Mouse (Mus musculus) stomach, embryonic 14.5 days (tissue): Measurements from ENCODE around the gene Olfr1048. TPM values are rescaled to one million over a fixed set of nuclear protein-coding genes. Genes with fewer than 3 reads are reported as not detected.
"Not testable (repeated sequence)": the region's sequence is repeated elsewhere in the genome, so short reads cannot be mapped to it uniquely, and the experiment has no call there.

Experiments used
- ATAC-seq: fragments of 200-750 bp; cut with Nextera tagmentation; 2 replicates; pipeline ENCODE4 v1.8.0; 2017; ENCODE audit warnings: low read depth, moderate TSS enrichment; ENCODE audit not compliant: insufficient number of reproducible peaks, insufficient read depth, low FRiP score
- H3K27ac ChIP-seq: fragments of 300-500 bp; sonication (generic); 2 replicates; pipeline ENCODE4 v1.5.1; 2014; ENCODE audit warnings: mild to moderate bottlenecking, low read length, moderate library complexity, mixed read lengths
- H3K27me3 ChIP-seq: fragments of 300-500 bp; sonication (generic); 2 replicates; pipeline ENCODE4 v1.6.1; 2014; ENCODE audit warnings: low read length, control low read depth, mixed read lengths; ENCODE audit not compliant: control insufficient read depth, insufficient read depth
- H3K36me3 ChIP-seq: fragments of 300-500 bp; sonication (generic); 2 replicates; pipeline ENCODE4 v1.6.1; 2014; ENCODE audit warnings: mild to moderate bottlenecking, control low read depth, low read length, moderate library complexity, mixed read lengths; ENCODE audit not compliant: control insufficient read depth, insufficient read depth
- H3K4me1 ChIP-seq: fragments of 300-500 bp; sonication (generic); 2 replicates; pipeline ENCODE4 v1.6.1; 2014; ENCODE audit warnings: low read length, control low read depth, mixed read lengths; ENCODE audit not compliant: control insufficient read depth, insufficient read depth
- H3K4me2 ChIP-seq: fragments of 300-500 bp; sonication (generic); replicated peaks from 2 replicates; pipeline ENCODE4 v1.6.1; 2014; ENCODE audit warnings: low read depth, low read length, control low read depth
- H3K4me3 ChIP-seq: fragments of 300-500 bp; sonication (generic); 2 replicates; pipeline ENCODE4 v1.5.1; 2014; ENCODE audit warnings: low read depth, low read length, control low read depth
- H3K9ac ChIP-seq: fragments of 300-500 bp; sonication (generic); replicated peaks from 2 replicates; pipeline ENCODE4 v1.6.1; 2014; ENCODE audit warnings: low read depth, mild to moderate bottlenecking, control low read depth, low read length, moderate library complexity, mixed read lengths
- H3K9me3 ChIP-seq: fragments of 300-500 bp; sonication (generic); 2 replicates; pipeline ENCODE4 v1.6.1; 2016; ENCODE audit warnings: low read depth, low read length, control low read depth; ENCODE audit not compliant: control insufficient read depth
- WGBS: fragments of 180-500 bp; shearing (Covaris S2); extraction: QIAGEN DNeasy Blood & Tissue Kit; methylation state at CpG from one replicate; pipeline ENCODE4 v1.1.7; 2014; 5-methylcytosine and 5-hydroxymethylcytosine counted together
- polyA plus RNA-seq: library from polyadenylated mRNA; unstranded; fragments of >200 nt; fragmentation: Nextera tagmentation; extraction: Ambion mirVana; gene quantifications from 2 replicates; pipeline ENCODE4 v1.2.1, GENCODE M21; 2014

Gene Olfr1048
- polyA plus RNA-seq, result not detected in 2 replicates

DNA sequence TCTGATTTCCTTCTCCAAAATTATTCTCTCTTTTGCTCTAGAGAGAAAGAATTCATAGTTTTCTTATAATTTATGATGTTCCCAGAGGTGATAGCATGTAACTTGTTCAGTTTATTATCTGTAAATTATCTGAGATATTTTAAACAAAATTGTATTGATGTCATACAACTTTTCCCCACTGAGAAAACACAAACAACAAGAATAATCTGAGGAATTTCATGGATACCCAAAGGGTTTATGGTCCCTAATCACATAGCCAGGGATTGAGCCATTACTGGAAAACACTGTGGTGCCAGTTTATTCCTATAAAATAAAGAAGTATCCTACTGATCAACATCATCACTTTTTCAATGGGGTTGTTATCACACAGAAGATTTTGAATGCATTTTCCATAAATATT, at the start of gene Olfr1048:
Gene Olfr1048, minus strand, starts transcription at position 101 of the 400 bp plus-strand sequence.
- no peak within 1 kb of the TSS for H3K4me2 ChIP-seq
- no peak for ATAC-seq
- H3K27ac ChIP-seq, result no peak within 1 kb of the TSS
- H3K9me3 ChIP-seq, result no peaks in the 10 kb centered on the region
- no peaks in the 10 kb centered on the region for H3K27me3 ChIP-seq
- no peaks in the 10 kb centered on the region for H3K36me3 ChIP-seq
- no peak within 1 kb of the TSS for H3K4me3 ChIP-seq
- no peak within 1 kb of the TSS for H3K9ac ChIP-seq
- no peaks in the 10 kb centered on the region for H3K4me1 ChIP-seq

DNA sequence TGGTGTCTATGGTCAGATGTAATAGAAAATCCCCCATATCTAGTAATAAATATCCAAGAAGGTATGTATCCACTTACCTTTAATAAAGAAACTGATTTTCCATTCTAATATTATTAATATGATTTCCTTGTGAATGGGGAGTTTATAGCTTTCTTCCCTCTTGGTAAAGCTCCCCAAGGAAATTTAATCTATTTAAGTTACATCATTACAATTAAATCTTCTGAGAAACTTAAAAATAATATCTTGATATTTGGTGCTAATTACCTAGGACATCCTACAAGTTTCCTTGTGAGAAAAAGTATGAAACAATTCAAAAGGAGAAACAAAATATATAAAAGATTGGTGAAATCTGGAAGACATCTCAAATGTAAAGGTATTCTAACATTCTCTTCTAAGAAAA, 38.9 kb upstream of the Olfr1048 start, which contains the start of gene Olfr1051:
Gene Olfr1051, minus strand, starts transcription at position 101 of the 400 bp plus-strand sequence.
- not testable (repeated sequence) for H3K27me3 ChIP-seq, H3K36me3 ChIP-seq, H3K9me3 ChIP-seq, H3K27ac ChIP-seq, H3K4me2 ChIP-seq, ATAC-seq, H3K4me1 ChIP-seq, H3K4me3 ChIP-seq, H3K9ac ChIP-seq

DNA sequence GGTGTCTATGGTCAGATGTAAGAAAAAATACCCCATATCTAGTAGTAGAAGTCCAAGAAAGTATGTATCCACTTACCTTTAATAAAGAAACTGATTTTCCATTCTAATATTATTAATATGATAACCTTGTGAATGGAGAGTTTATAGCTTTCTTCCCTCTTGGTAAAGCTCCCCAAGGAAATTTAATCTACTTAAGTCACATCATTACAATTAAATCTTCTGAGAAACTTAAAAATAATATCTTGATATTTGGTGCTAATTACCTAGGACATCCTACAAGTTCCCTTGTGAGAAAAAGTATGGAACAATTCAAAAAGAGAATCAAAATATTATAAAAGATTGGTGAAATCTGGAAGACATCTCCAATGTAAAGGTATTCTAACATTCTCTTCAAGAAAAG, 18.1 kb upstream of the Olfr1048 start, which contains the start of gene Olfr1049:
Gene Olfr1049, minus strand, starts transcription at position 101 of the 400 bp plus-strand sequence.
- H3K9me3 ChIP-seq, H3K9ac ChIP-seq, H3K4me1 ChIP-seq, H3K36me3 ChIP-seq, ATAC-seq, H3K27ac ChIP-seq, H3K4me3 ChIP-seq, H3K27me3 ChIP-seq, H3K4me2 ChIP-seq: not testable (repeated sequence)

DNA sequence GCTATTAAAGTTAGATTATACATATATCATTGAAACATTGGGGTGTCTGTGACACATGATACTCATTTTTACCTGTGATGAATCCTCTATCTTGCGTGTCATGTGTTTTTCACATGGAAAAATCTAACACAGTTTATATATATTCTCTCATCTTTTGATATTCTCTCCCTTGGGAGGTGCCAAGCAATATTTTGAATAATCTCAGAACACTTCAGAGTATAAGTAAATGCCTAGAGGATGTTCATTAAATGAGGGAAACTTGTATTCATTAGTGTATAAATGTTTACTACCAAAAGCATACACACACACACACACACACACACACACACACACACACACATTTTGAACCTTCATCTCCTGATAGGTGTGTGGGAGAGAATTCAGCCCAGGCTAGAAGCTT, 8.8 kb downstream of the Olfr1048 start, which contains the start of gene Olfr1047:
Gene Olfr1047, minus strand, starts transcription at position 101 of the 400 bp plus-strand sequence.
- H3K9me3 ChIP-seq, result no peaks in the 10 kb centered on the region
- ATAC-seq, result no peak
- no peak within 1 kb of the TSS for H3K27ac ChIP-seq
- no peaks in the 10 kb centered on the region for H3K4me1 ChIP-seq
- no peak within 1 kb of the TSS for H3K9ac ChIP-seq
- no peak within 1 kb of the TSS for H3K4me2 ChIP-seq
- H3K27me3 ChIP-seq, result no peaks in the 10 kb centered on the region
- no peak within 1 kb of the TSS for H3K4me3 ChIP-seq
- H3K36me3 ChIP-seq, result no peaks in the 10 kb centered on the region
- WGBS, result 85% methylated on average over 1 of the region's 1 CpGs

DNA sequence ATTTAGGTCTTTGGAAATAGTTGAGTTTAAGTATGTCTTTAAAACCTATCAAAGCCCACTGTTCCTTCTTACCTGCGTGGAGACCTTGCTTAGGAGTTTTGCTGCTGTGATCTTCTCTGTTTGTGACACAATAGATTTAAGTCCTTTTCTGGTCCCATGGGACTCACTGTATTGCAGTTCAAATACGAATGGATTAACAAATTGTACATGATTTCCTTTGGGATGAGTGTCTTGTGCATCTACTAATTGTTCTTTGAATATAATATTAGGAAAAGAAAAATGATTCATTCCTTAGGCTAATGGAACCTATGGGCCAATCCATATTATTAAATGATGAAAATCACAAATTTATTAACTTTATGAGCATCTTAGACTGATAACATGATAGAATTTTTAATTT, 20.9 kb downstream of the Olfr1048 start, which contains the start of gene Olfr1046:
Gene Olfr1046, minus strand, starts transcription at position 101 of the 400 bp plus-strand sequence.
- Histone ChIP-seq H3K4me1 (no peaks in the 10 kb centered on the region), H3K27me3 (no peaks in the 10 kb centered on the region), H3K4me2 (no peak within 1 kb of the TSS), H3K9me3 (no peaks in the 10 kb centered on the region), H3K36me3 (no peaks in the 10 kb centered on the region), H3K9ac (no peak within 1 kb of the TSS), H3K27ac (no peak within 1 kb of the TSS), H3K4me3 (no peak within 1 kb of the TSS)
- WGBS, result 75% methylated on average over 2 of the region's 2 CpGs
- ATAC-seq, result no peak

DNA sequence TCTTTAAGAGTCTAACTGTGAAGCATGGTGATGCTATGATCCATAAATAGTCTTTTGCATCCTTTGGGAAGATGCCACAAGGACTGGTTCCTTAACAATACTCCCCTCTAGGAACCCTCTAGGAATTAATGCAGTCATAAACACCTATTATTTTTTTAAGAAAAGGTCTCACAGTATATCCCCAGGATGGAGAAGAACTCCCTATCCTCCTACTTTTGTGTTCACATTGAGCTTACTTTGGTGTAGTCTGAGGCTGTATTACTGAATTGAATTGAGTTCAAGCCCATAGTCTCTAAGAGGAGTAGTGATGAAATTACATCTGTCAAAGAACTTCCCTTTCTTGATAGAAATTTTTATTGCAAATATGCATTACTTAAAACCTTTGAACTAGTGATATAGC, 37.2 kb downstream of the Olfr1048 start, which contains the start of gene Olfr1045:
Gene Olfr1045, minus strand, starts transcription at position 101 of the 400 bp plus-strand sequence.
- Histone ChIP-seq H3K36me3 (no peaks in the 10 kb centered on the region), H3K9me3 (no peaks in the 10 kb centered on the region), H3K4me2 (no peak within 1 kb of the TSS), H3K27me3 (no peaks in the 10 kb centered on the region), H3K4me1 (no peaks in the 10 kb centered on the region), H3K4me3 (no peak within 1 kb of the TSS), H3K27ac (no peak within 1 kb of the TSS), H3K9ac (no peak within 1 kb of the TSS)
- no peak for ATAC-seq

DNA sequence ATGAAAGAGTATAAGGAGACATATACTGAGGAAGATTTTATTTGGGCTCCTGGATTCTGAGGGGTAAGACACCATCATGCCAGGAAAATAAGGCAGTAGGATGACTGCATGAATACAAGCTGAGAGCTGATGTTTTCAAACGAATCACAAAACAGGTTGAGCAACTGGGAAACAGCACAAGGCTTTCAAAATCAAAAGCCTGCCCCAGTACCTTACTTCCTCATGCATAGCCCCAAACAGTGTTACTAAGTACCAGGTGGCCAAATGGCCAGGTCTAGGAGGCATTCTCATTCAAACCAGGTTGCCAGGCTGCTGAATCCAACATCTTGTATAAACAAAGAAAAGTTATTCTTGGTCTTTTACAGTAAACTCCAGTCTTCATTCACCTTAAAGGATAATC, 44.2 kb downstream of the Olfr1048 start:
- Histone ChIP-seq H3K4me2 (no peak overlapping the region), H3K4me1 (no peaks in the 10 kb centered on the region), H3K36me3 (no peaks in the 10 kb centered on the region), H3K9ac (no peak overlapping the region), H3K27ac (no peak overlapping the region), H3K27me3 (no peaks in the 10 kb centered on the region), H3K9me3 (no peaks in the 10 kb centered on the region), H3K4me3 (no peak overlapping the region)
- ATAC-seq, result no peak
- WGBS, result 54% methylated on average over 1 of the region's 1 CpGs

DNA sequence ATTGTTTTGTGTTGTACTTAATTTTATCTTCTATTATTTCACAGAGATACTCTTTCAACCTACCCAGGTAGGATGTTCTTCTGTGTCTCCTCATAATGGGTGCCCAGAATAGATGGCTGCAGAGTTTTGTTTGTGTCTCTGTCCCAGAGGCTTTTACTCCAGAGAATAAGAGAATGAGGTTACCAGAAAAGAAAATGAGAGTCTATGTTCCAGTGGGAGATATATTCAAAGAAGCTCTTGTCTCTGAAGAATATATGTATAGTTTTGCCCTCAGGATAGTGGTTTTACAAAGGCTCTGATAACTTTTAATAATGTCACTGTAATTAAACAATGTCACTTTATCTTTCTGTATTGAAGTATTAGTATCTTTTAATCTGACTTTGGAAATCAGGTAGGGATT, 54.5 kb downstream of the Olfr1048 start, which contains the start of gene Olfr52:
Gene Olfr52, minus strand, starts transcription at position 101 of the 400 bp plus-strand sequence.
- Histone ChIP-seq H3K4me3 (no peak within 1 kb of the TSS), H3K9me3 (no peaks in the 10 kb centered on the region), H3K27ac (no peak within 1 kb of the TSS), H3K36me3 (no peaks in the 10 kb centered on the region), H3K4me2 (no peak within 1 kb of the TSS), H3K4me1 (no peaks in the 10 kb centered on the region), H3K9ac (no peak within 1 kb of the TSS), H3K27me3 (no peaks in the 10 kb centered on the region)
- no peak for ATAC-seq
